Mouse (Mus musculus): ENCODE results near the gene Ndufb3.
"Not testable (repeated sequence)": the region's sequence is repeated elsewhere in the genome, so short reads cannot be mapped to it uniquely, and the experiment has no call there.

Ndufb3 gene

DNA sequence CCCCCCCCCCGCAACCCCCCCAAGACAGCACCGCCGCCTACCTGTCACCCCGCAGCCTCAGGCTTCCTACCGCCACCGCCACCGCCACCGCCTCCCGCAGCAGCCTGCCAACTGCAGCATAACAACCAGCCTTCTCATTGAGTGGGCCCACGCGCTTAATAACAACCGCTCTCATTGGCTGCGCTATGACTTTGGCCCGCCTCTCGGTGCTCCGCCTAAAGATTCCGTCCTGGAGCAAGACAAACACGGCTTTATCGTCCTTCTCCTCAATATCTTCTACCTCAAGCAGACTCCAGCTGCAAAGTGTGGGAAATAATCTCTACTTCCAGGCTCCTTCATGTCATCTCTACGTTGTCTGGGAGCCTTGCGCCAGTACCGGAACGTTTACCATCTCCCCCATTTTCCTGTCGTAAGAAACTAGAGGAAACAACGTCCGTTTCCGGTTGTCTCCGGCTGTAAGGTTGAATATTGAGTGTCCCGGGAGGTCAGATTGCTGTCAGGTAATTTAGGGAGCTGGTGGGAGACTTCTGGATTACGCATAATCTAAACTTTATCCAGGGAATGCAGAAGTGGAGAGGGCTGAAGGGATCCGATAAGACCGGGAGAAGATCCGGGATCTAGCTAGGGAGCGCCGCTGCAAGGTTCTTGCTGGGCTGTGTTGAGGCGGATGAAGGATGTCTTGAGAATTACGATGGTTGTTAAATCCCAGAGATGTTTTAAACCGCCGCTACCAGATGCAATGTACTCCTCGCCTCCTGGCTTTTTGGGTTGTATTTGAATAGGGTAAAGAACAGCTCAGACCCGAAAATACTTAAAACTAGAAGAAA, at the start of gene Ndufb3, which contains the start of gene Fam126b:
Ndufb3 (plus strand) TSS at position 214 of the 827 bp plus-strand sequence.
Fam126b (minus strand) TSS at position 153 of the 827 bp plus-strand sequence.
- no peaks in the 10 kb centered on the region for H3K27me3 ChIP-seq (ENCODE audit: control insufficient read depth, insufficient read depth, low read length, poor library complexity, severe bottlenecking)
- DNase-seq (ENCODE audit: low read depth, low spot score): peak; percentile 91
- no peaks in the 10 kb centered on the region for H3K36me3 ChIP-seq (ENCODE audit: control insufficient read depth, insufficient read depth, low read length, poor library complexity, severe bottlenecking)

DNA sequence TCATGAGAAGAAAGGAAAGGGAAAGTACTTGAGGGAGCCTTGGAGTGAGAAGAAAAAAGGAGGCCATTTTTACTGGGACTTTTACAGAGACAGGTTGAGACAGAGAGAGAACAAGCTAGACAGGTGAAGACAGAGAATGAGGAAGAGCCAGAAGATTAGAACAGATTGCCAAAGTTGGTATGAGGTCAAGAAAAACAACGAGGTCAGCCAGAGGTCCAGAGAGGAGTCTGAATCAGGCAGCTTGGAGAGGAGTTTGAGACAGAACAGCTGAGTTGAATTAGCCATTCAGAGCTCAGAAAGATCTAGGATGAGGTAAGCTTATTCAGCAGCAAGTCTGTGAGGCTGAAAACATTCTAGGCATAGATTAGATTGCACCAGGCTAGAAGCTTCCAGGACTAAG, 44.8 kb upstream of the Ndufb3 start:
- no peak for DNase-seq (ENCODE audit: low read depth, low spot score)
- Histone ChIP-seq H3K27me3 (ENCODE audit: control insufficient read depth, insufficient read depth, low read length, poor library complexity, severe bottlenecking) (no peaks in the 10 kb centered on the region), H3K36me3 (ENCODE audit: control insufficient read depth, insufficient read depth, low read length, poor library complexity, severe bottlenecking) (peaks cover 12% of the 10 kb centered on the region)

- DNase-seq (ENCODE audit: low read depth, low spot score); H3K27me3 ChIP-seq (ENCODE audit: control insufficient read depth, insufficient read depth, low read length, poor library complexity, severe bottlenecking); H3K36me3 ChIP-seq (ENCODE audit: control insufficient read depth, insufficient read depth, low read length, poor library complexity, severe bottlenecking): not testable (repeated sequence)
Measured at GRCm38 (mm10) chr1:58560370-58560769, 25.8 kb upstream of the Ndufb3 start.

- no peaks in the 10 kb centered on the region for H3K27me3 ChIP-seq (ENCODE audit: control insufficient read depth, insufficient read depth, low read length, poor library complexity, severe bottlenecking)
- no peaks in the 10 kb centered on the region for H3K36me3 ChIP-seq (ENCODE audit: control insufficient read depth, insufficient read depth, low read length, poor library complexity, severe bottlenecking)
- peak; percentile 77 for DNase-seq (ENCODE audit: low read depth, low spot score)
Measured at GRCm38 (mm10) chr1:58562455-58562854, 23.7 kb upstream of the Ndufb3 start.

GRCm38 (mm10) chr1:58564981-58565380, 21.2 kb upstream of the Ndufb3 start:
- no peak for DNase-seq (ENCODE audit: low read depth, low spot score)
- no peaks in the 10 kb centered on the region for H3K36me3 ChIP-seq (ENCODE audit: control insufficient read depth, insufficient read depth, low read length, poor library complexity, severe bottlenecking)
- H3K27me3 ChIP-seq (ENCODE audit: control insufficient read depth, insufficient read depth, low read length, poor library complexity, severe bottlenecking): no peaks in the 10 kb centered on the region

DNA sequence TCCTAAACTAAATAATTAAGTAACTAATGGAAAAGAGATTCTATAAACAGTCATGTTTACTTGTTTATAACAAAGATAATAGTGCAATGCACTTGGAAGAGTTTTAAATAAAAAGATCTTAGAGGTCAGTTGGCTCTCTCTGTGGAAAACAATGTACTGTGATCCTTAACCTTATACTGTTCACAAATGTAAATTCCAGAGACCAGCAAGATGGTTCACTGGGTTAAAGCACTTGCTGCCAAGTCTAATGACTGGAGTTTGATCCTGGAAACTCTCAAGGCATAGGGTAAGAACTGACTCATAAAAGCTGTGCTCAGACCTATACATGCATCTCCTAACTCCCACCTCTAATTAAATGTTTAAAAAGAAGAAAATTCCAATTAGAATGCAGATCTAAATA, 19.6 kb upstream of the Ndufb3 start:
- H3K36me3 ChIP-seq (ENCODE audit: control insufficient read depth, insufficient read depth, low read length, poor library complexity, severe bottlenecking): no peaks in the 10 kb centered on the region
- no peak for DNase-seq (ENCODE audit: low read depth, low spot score)
- H3K27me3 ChIP-seq (ENCODE audit: control insufficient read depth, insufficient read depth, low read length, poor library complexity, severe bottlenecking): no peaks in the 10 kb centered on the region

DNA sequence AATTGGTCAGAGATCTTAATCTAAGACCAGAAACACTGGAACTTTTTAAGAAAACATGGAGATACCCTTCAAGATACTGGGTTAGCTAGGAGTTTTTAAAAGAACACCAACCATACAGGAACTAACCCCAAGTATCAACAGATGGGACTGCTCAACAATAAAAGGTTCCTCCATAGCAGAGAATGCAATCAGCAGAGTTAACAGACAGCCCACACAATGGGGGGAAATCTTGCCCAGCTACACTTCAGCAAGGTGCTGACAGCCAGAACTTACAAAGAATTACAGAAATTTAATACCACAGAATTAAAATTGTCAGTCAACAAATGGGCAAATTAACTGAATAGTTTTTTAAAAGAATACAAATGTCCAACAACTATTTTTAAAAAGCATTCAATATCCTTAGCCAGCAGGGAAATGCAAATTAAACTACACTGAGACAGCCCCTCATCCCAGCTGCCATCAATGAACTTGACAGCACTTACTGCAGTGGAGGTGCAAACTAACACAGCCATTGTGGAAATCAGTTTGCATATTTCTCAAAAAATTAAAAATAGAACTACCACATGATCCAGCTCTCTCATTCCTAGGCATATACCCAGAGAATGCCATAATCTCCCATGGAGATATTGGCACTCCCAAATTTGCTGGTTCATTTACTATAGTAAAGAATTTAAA, 17.6 kb upstream of the Ndufb3 start:
- no peaks in the 10 kb centered on the region for H3K36me3 ChIP-seq (ENCODE audit: control insufficient read depth, insufficient read depth, low read length, poor library complexity, severe bottlenecking)
- no peaks in the 10 kb centered on the region for H3K27me3 ChIP-seq (ENCODE audit: control insufficient read depth, insufficient read depth, low read length, poor library complexity, severe bottlenecking)
- no peak for DNase-seq (ENCODE audit: low read depth, low spot score)

GRCm38 (mm10) chr1:58570437-58570836, 15.7 kb upstream of the Ndufb3 start:
- no peak for DNase-seq (ENCODE audit: low read depth, low spot score)
- H3K27me3 ChIP-seq (ENCODE audit: control insufficient read depth, insufficient read depth, low read length, poor library complexity, severe bottlenecking): no peaks in the 10 kb centered on the region
- no peaks in the 10 kb centered on the region for H3K36me3 ChIP-seq (ENCODE audit: control insufficient read depth, insufficient read depth, low read length, poor library complexity, severe bottlenecking)

- Histone ChIP-seq H3K36me3 (ENCODE audit: control insufficient read depth, insufficient read depth, low read length, poor library complexity, severe bottlenecking) (no peaks in the 10 kb centered on the region), H3K27me3 (ENCODE audit: control insufficient read depth, insufficient read depth, low read length, poor library complexity, severe bottlenecking) (no peaks in the 10 kb centered on the region)
- DNase-seq (ENCODE audit: low read depth, low spot score): peak; percentile 57
Measured at GRCm38 (mm10) chr1:58579179-58579578, 7.0 kb upstream of the Ndufb3 start.

GRCm38 (mm10) chr1:58582611-58583010, 3.6 kb upstream of the Ndufb3 start:
- Histone ChIP-seq H3K27me3 (ENCODE audit: control insufficient read depth, insufficient read depth, low read length, poor library complexity, severe bottlenecking) (no peaks in the 10 kb centered on the region), H3K36me3 (ENCODE audit: control insufficient read depth, insufficient read depth, low read length, poor library complexity, severe bottlenecking) (no peaks in the 10 kb centered on the region)
- DNase-seq (ENCODE audit: low read depth, low spot score): no peak

DNA sequence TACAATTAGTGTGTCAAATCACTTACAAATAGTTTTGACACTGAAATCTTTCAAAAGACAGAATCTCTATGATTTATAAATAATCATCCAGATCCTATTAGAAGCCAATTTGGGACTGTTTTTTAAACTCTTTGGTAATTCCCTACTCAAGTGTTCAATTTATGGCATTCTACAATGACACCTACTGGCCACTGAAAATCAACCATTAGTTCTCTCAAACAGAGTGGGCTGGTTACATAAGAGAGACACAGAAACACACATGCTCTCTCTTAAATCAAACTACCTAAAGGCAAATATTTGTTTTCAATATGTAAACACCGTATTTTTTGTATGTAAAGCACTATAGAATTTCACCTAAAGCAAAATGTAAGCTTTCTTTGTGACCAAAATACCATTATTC, 1.9 kb upstream of the Ndufb3 start:
- peak; percentile 38 for DNase-seq (ENCODE audit: low read depth, low spot score)
- Histone ChIP-seq H3K27me3 (ENCODE audit: control insufficient read depth, insufficient read depth, low read length, poor library complexity, severe bottlenecking) (no peaks in the 10 kb centered on the region), H3K36me3 (ENCODE audit: control insufficient read depth, insufficient read depth, low read length, poor library complexity, severe bottlenecking) (no peaks in the 10 kb centered on the region)

- Histone ChIP-seq H3K27me3 (ENCODE audit: control insufficient read depth, insufficient read depth, low read length, poor library complexity, severe bottlenecking) (no peaks in the 10 kb centered on the region), H3K36me3 (ENCODE audit: control insufficient read depth, insufficient read depth, low read length, poor library complexity, severe bottlenecking) (no peaks in the 10 kb centered on the region)
- no peak for DNase-seq (ENCODE audit: low read depth, low spot score)
Measured at GRCm38 (mm10) chr1:58585373-58586170, 612 bp upstream of the Ndufb3 start.

GRCm38 (mm10) chr1:58587491-58587890, 1.3 kb downstream of the Ndufb3 start:
- no peaks in the 10 kb centered on the region for H3K36me3 ChIP-seq (ENCODE audit: control insufficient read depth, insufficient read depth, low read length, poor library complexity, severe bottlenecking)
- no peaks in the 10 kb centered on the region for H3K27me3 ChIP-seq (ENCODE audit: control insufficient read depth, insufficient read depth, low read length, poor library complexity, severe bottlenecking)
- DNase-seq (ENCODE audit: low read depth, low spot score): no peak

GRCm38 (mm10) chr1:58602681-58603080, 16.5 kb downstream of the Ndufb3 start:
- no peak for DNase-seq (ENCODE audit: low read depth, low spot score)
- Histone ChIP-seq H3K27me3 (ENCODE audit: control insufficient read depth, insufficient read depth, low read length, poor library complexity, severe bottlenecking) (no peaks in the 10 kb centered on the region), H3K36me3 (ENCODE audit: control insufficient read depth, insufficient read depth, low read length, poor library complexity, severe bottlenecking) (no peaks in the 10 kb centered on the region)

GRCm38 (mm10) chr1:58603738-58604137, 17.6 kb downstream of the Ndufb3 start:
- DNase-seq (ENCODE audit: low read depth, low spot score): no peak
- Histone ChIP-seq H3K27me3 (ENCODE audit: control insufficient read depth, insufficient read depth, low read length, poor library complexity, severe bottlenecking) (no peaks in the 10 kb centered on the region), H3K36me3 (ENCODE audit: control insufficient read depth, insufficient read depth, low read length, poor library complexity, severe bottlenecking) (no peaks in the 10 kb centered on the region)
